Mouse (Mus musculus) heart, postnatal 4 days (tissue): Measurements from ENCODE around the gene Tekt5. TPM values are rescaled to one million over a fixed set of nuclear protein-coding genes. Genes with fewer than 3 reads are reported as not detected.
A peak's percentile ranks its signal among the peaks of the same experiment; 100 is the strongest.

Experiments used
- DNase-seq: peaks from one replicate; pipeline ENCODE4 v3.0.0; 2021
- total RNA-seq, 2 experiments: library from RNA; stranded (reverse); gene quantifications; 2 replicates each; pipeline ENCODE4 v1.2.3; 2021

The Tekt5 gene
- total RNA-seq, 2 experiments from 2014 or later = 0.33 to 0.34 TPM

DNA sequence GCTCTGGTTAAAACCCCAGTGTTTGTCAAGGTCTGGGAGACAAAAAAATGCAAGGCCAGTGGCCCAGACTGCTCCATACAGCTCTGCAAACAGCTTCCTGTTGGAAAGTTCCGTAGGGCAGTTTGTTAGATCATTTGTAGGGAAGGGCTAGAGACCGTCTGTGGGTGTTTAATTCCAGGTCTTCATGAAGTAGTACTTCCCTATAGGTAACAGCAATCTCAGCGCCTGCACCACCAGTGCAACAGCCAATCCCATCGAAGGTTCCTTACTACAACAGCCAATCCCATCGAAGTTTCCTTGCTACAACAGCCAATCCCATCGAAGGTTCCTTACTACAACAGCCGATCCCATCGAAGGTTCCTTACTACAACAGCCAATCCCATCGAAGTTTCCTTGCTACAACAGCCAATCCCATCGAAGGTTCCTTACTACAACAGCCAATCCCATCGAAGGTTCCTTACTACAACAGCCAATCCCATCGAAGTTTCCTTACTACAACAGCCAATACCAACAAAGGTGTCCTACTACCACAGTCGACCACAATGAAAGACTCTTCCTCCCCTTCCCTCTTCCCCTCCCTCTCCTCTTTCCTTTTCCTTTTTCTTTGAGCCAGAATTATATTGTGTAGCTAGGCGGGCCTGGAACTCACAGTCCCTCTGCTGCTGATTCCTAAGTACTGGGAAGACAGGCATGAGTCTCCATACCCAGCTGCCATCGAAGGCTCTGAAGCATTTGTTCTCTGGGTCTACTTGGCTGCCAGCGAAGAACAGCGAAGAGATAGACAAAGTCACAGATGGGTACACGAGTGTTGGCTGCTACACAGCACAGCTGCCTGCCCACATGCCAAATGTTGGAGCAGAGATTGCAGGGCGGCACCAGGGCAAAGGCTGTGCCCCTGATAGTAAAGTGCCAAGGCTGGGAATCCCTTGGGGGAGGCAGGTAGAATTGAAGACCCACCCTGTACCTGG, 58.6 kb downstream of the Tekt5 start:
- DNase-seq = no peak

DNA sequence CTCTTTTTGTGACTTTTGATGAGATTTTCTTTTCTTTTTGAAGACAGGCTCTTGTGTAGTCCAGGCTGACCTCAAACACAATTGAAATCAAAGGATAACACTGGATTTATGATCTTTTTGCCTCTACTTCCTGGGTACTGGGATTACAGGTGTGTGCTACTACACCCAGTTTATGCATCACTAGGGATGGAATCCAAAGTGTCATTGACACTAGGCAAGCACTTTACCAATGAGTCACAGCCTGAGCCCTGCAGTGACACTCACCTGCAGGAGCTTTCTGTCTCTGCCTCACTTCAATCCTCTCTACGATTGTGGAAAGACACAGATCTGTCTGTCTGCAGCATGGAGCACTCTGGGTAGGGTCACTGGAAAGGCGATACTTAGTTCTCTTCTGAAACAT, 59.3 kb downstream of the Tekt5 start:
- no peak for DNase-seq

DNA sequence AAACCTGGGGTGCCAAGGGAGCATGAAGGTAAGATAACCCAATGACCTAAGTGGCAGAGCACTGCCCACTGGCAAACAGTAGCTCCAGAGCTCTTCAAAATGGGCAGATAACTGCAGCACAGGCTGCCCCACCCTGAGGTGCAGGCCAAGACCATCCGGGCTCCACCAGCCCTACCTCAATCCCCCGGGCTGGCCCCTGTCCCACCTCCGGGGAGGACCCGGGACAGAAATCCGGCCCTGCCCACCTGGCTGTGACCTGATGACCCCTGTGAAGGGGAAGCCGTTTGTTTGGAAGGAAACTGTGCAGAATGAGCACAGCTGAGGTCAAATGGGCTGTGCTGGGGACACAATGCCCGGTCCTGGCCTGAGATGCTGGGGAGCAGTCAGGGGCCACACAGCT, 62.6 kb downstream of the Tekt5 start:
- no peak for DNase-seq

DNA sequence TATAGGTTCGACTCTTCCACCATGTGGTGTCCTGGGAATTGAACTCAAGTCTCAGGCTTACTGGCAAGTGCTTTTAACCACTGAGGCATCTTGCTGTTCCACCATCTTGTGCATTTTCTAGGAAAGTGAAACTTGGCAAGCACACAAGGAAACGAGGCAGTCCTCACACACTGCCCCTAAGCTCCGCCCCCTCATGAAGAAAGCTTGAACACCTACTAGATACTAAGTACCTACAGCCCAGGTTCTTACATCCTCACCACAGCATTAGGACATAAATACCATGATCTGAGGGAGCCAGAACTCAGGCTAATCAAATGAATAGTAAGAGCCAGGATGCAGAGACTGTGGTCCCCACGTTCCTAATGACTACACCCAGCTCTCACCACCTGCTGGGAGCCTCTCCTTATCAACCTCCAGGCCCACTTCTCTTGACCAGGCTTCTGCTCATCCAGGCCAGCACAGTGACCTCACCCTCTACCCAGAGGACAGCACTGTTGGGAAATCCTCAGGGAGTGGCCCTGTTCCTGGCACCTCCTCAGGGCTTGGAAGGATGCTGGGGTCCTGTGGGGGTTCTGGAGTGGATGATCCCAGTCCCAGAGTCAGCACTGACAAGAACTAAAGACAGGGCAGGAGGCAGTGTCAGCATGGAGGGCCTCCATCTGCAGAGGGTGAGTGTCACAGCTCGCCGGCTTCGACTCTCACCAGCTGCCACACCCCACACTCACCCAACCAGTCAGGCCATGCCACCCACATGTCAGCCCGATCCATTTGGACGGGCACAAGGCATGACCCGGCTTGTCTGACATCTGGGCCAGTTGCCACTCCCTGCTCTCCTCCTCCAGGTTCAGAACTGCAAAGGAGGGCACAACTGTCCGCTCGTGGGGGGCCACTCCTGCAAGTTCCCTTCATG, 64.4 kb downstream of the Tekt5 start:
- no peak for DNase-seq

DNA sequence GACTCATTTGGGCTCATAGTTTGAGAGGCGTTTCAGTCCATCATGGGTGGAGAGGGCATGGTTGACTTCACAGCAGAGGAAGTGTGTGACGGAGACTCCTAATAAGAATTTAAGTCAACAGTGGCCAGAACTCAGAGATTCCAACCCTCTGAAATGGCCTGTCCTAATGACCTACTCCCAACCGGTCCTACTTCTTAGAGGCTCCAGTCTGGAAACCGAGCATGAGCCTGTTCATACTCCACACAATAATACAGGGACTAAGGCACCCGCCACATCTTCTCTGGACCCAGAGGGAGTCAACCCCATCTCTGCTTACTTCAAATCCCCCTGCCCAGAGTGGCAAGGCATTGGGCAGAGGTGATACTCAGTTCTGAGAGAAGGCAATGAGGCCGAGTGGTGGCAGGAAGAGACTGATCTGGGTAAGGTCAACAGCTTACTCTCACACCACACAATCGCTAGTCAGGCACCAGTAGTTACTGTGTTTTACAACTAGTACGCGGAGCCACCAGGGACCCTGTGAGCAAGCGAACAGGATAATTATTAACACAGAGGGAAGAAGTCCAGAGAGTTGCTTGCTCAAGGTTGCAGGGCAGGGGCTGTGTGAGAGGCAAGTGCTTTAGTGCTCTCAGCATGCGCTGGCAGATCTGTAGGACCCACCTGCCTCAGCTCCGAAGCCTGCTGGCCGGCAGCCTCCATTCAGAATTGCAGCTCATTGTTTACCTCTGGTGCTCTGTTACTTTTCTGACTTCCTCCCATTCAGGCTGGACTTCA, 67.5 kb downstream of the Tekt5 start:
- no peak for DNase-seq

DNA sequence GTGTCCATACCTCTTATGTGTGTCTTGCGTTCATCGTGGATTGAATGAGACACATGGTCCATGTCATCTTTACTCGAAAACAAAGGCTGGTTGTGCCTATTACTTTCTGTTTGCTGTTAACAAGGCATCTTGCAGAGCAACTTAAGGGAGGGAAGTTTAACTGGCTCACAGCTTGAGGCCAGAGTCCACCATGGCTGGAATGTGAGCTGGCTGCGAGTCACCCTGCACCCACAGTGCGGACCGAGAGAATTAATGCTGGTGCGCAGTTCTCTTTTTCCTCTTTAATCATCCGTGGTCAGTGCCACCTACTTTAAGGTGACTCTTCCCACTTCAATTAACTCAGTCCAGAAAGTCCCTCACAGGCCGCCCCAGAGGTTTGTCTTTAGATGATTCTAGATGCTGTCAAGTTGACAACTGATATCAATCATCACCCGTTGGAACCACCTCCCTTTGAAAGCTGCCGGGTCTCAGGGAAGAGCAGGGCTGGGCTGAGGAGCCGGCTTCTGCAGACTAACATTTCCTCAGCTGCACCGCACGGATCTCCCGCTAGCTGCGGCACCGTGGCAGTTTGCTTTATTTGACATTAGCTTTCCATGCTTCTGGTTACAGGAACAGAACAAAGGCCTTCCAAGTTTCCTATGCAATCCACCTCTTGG, 75.2 kb downstream of the Tekt5 start:
- no peak for DNase-seq

DNA sequence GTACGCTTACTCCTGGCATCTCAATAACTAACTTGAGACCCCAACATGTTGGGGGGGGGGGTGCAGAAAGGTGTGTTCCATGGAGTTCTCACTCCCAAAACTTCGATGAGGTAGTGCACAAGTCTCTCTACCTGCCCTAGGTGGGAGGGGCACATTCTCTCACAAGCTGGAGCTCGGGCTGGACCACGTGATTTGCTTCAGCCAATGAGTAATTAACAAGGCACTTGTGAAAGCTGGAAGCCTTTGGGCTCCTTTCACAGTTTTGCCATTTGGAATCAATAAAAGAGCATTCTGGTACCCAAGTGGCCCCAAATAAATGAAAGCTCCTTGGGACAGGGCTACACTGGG, 78.1 kb downstream of the Tekt5 start:
- DNase-seq = no peak

DNA sequence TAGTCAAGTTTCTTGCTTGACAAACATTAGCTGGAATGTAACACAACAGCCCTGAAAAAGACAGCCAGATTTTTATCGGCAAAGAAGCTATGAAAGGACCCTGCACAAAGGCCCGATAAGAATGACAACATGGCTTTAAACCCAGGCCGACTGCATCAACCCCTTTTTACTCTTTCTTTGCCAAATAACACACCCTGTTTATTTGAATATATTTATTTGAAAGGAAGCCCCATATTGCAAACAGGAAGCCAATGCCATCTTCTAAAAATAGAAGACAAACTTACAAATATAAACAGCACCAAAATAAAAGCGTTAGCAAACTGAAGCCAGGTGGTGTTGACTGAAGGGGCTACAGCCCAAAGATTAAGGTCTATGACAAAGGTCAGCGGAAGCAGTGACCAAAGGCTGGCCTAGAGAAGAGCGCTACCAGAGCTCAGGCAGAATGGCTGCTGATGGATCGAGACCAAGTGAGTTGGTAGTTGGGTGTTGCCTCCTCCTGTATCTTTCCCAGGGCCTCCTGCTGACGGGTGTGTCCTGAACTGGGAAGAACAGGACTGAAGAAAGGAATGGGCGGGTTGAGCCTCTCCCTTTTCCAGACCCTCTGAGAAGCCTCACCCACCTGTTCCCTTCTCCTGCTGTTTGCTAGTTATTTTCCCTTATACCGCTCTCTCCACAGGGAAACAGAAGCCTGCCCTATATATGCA, 78.6 kb downstream of the Tekt5 start:
- DNase-seq = no peak

DNA sequence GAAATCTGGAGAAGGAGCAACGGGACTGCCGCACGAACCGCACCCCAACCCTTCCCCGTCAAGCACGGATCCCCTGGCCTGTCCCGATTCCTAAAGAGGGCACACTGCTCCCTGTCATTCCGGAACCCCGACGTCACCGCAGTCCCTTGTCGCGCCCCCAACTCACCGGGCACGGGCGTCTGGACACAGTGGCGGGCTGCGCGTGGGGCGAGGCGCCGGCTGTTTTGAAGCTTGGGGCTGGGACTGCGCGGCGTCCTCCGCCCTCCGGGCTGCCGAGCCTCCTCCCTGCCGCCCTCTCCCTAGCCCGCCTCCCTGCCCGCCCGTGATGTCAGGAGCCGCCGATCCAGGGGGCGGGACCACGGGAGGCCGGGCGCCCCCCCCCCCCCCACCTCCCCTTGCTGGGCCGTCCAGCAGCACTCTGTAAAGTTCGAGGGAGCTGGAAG, 81.6 kb downstream of the Tekt5 start, which contains the start of gene Emp2:
Gene Emp2 (minus strand): TSS at position 323 of the 443 bp plus-strand sequence.
- peak; percentile 81 for DNase-seq

DNA sequence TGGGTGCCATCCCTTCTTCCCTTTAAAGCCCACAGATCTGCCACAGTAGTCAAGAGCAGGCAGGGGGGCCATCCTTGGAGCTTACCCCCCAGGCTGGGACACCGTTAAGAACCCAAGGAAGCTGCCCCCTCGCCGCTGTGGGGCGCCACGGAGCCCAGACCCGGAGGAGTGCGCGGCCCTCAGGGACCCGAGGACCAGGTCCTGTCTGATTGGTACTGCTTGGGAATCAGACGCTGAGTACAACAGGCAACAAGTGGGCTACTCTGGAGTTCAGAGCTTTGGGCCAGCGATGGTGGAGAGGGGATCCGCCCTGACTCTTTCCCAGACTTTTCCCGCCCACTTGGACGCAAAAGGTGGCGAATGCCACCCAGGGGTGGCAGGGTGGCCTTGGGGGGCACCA, 82.1 kb downstream of the Tekt5 start:
- peak; percentile 61 for DNase-seq

DNA sequence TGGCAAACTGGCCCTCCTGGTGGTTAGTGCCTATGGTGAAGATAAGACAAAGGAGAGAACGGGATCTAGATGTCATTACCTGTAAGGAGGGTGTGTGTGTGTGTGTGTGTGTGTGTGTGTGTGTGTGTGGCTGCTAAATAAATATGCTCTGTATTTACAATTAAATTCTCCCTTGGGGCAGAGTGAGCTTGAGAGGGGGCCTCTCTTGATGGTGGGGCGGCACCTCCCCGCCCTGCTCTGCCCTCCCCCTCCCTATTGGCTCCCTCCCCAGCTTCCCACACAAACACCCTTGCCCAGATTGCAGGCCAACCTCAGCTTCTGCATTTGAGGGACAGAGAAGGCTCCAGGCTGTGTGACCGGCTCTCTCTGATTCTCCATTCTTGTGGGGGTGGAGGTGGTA, 83.3 kb downstream of the Tekt5 start:
- DNase-seq = no peak

DNA sequence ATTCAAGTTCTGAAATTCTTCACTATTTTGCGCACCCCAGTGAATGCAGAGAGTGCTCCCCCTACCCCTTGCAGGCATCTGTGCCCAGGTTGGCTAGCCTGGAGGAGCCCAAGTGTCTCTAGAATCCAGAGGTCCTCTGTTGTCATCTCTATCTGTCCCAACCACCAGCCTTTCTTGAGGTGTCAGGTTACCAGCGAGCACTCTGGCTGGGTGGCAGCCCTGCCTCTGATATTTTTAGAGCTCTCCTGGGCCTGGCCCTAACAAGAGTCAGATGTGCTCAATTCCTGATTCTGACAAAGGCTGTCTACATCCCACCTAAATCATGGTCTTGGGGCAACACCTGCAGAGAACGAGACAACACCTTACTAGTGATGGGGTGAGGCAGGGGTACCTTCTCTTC, 84.2 kb downstream of the Tekt5 start:
- DNase-seq = peak; percentile 47

DNA sequence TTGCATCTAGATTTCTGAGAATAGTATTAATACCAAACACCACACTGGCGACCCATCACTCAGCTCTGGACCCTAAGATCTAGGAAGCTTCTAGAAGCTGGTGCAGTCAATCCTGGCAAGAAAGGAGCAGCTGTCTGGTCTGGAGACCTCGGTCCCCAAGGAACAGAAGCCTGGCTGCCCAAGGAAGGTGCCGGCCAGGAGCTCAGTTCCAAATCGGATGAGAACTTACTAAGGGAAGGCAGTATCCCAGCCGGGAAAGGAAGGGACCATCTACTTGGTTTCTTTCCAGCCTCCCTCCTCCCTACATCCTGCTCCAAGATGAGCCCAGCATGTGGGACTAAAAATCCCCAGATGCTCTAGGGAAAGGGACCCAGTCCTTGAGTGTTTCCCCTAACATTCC, 84.8 kb downstream of the Tekt5 start:
- no peak for DNase-seq

Other genes with a start within 250 kb of the Tekt5 start
- gene Rpl39l, start 225.3 kb downstream of the Tekt5 start, total RNA-seq = not detected
- gene Atf7ip2, start 202.8 kb downstream of the Tekt5 start, total RNA-seq = under 1 TPM; 0.36 to 0.52 TPM
- gene Emp2, start 81.5 kb downstream of the Tekt5 start, total RNA-seq = 10 to 100 TPM; 41.5 to 42.5 TPM
- 10 to 100 TPM; 18.8 to 18.9 TPM for gene Nubp1, start 16.5 kb upstream of the Tekt5 start, total RNA-seq
- 1 to 10 TPM; 1.1 to 1.4 TPM for gene Tvp23a, start 51.9 kb upstream of the Tekt5 start, total RNA-seq
- under 1 TPM; 0.07 to 0.19 TPM for gene Ciita, start 84.6 kb upstream of the Tekt5 start, total RNA-seq
- 10 to 100 TPM; 22.4 to 22.6 TPM for gene Dexi, start 147.6 kb upstream of the Tekt5 start, total RNA-seq
- gene Clec16a, start 149.8 kb upstream of the Tekt5 start, total RNA-seq = 10 to 100 TPM; 40.5 to 42.2 TPM